Mouse (Mus musculus): ENCODE results near the gene Obsl1. TPM values are rescaled to one million over a fixed set of nuclear protein-coding genes. Genes with fewer than 3 reads are reported as not detected.

Gene Obsl1
- 100 to 1,000 TPM; 241 to 242 TPM for total RNA-seq (2021)
- long read RNA-seq, experiment 1, full-length matches to known transcripts: 13 of 54 reads
- long read RNA-seq, experiment 1, partial matches to known transcripts: 26 of 54 reads
- long read RNA-seq, experiment 1, other reads (novel, unspliced or antisense): 15 of 54 reads
- long read RNA-seq, experiment 2, full-length matches to known transcripts: 16 of 104 reads
- long read RNA-seq, experiment 2, partial matches to known transcripts: 63 of 104 reads
- long read RNA-seq, experiment 2, other reads (novel, unspliced or antisense): 25 of 104 reads

- DNase-seq (ENCODE audit: low spot score in 2 of 2): peak; percentile 49 to 64
Observed at GRCm38 (mm10) chr1:75505956-75506831, at the start of gene Obsl1. Obsl1 (minus strand) TSS chr1:75506452.

- no peak for DNase-seq (ENCODE audit: low spot score in 2 of 2)
Observed at GRCm38 (mm10) chr1:75555680-75556079, 49.4 kb upstream of the Obsl1 start.

GRCm38 (mm10) chr1:75550586-75550985 lies 44.3 kb upstream of the Obsl1 start:
- DNase-seq (ENCODE audit: low spot score in 2 of 2): no peak

GRCm38 (mm10) chr1:75549289-75550279 lies 43.3 kb upstream of the Obsl1 start:
- DNase-seq (ENCODE audit: low spot score in 2 of 2): peak in 1 of 2 experiments; percentile 52

- no peak for DNase-seq (ENCODE audit: low spot score in 2 of 2)
Observed at GRCm38 (mm10) chr1:75548871-75549270, 42.6 kb upstream of the Obsl1 start.

GRCm38 (mm10) chr1:75548083-75548482 lies 41.8 kb upstream of the Obsl1 start:
- no peak for DNase-seq (ENCODE audit: low spot score in 2 of 2)

- no peak for DNase-seq (ENCODE audit: low spot score in 2 of 2)
Observed at GRCm38 (mm10) chr1:75547351-75547750, 41.1 kb upstream of the Obsl1 start.

GRCm38 (mm10) chr1:75545965-75546956 lies 40.0 kb upstream of the Obsl1 start, which contains the start of gene Slc4a3:
Slc4a3 (plus strand) TSS chr1:75546266.
- peak; percentile 56 to 60 for DNase-seq (ENCODE audit: low spot score in 2 of 2)

- DNase-seq (ENCODE audit: low spot score in 2 of 2): no peak
Observed at GRCm38 (mm10) chr1:75544351-75544750, 38.1 kb upstream of the Obsl1 start.

- no peak for DNase-seq (ENCODE audit: low spot score in 2 of 2)
Observed at GRCm38 (mm10) chr1:75541496-75541895, 35.2 kb upstream of the Obsl1 start.

- DNase-seq (ENCODE audit: low spot score in 2 of 2): no peak
Observed at GRCm38 (mm10) chr1:75538597-75539190, 32.4 kb upstream of the Obsl1 start.

- DNase-seq (ENCODE audit: low spot score in 2 of 2): no peak
Observed at GRCm38 (mm10) chr1:75537587-75537986, 31.3 kb upstream of the Obsl1 start.

GRCm38 (mm10) chr1:75533325-75534252 lies 27.3 kb upstream of the Obsl1 start:
- DNase-seq (ENCODE audit: low spot score in 2 of 2): no peak

GRCm38 (mm10) chr1:75532280-75533172 lies 26.3 kb upstream of the Obsl1 start:
- no peak for DNase-seq (ENCODE audit: low spot score in 2 of 2)

- no peak for DNase-seq (ENCODE audit: low spot score in 2 of 2)
Observed at GRCm38 (mm10) chr1:75530546-75530945, 24.3 kb upstream of the Obsl1 start.

GRCm38 (mm10) chr1:75524679-75525078 lies 18.4 kb upstream of the Obsl1 start:
- DNase-seq (ENCODE audit: low spot score in 2 of 2): no peak

Data from adrenal gland, postnatal 4 days (tissue).